Mouse (Mus musculus) heart, postnatal 10 days (tissue): ENCODE results near the gene 1700029I15Rik. TPM values are rescaled to one million over a fixed set of nuclear protein-coding genes. Genes with fewer than 3 reads are reported as not detected.

Experiments
- DNase-seq, 2 experiments: peaks; one replicate each; pipeline ENCODE4 v3.0.0; 2021
- intact Hi-C: fragments of 180-260 bp; cut with DNase I; formaldehyde crosslinking; loops from one replicate; pipeline ENCODE4 v1.15.1; 2025
- total RNA-seq, 2 experiments: library from RNA; stranded (reverse); gene quantifications; 2 replicates each; pipeline ENCODE4 v1.2.3; 2021

The 1700029I15Rik gene
- total RNA-seq, 2 experiments from 2014 or later: 2.0 to 2.1 TPM

DNA sequence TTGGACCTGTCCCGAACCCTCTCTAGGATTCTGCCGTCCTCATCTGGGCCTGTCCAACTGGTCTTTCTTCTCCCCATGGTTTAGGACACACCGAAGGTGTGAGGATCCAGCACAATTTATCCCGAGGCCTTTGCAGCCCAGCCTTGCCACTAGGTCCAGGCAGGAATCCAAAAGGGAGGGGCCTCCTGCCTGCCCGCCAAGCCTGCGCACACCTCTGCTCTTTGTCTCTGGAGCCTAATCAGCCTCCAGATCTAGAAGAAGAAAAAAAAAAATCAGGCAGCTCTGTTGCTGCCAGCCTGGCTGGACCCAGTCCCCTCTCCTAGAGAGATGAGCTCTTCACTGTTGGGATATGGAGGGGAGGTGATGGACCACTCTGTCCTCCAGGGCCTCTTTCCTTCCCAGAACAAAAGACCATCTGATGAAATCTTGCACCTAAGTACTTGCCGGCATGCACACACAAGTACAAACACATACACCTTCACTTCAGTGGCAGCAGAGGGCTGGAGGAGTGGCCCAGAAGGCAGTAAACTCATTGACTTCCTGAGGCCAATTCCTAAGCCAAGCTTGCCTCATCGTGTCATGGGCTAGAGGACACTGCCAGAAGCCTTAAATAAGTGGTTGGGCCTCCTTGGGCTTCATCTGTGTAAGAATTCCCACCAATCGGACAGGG, 9.4 kb upstream of the 1700029I15Rik start:
- intact Hi-C loops: no loop called here
- DNase-seq: no peak

DNA sequence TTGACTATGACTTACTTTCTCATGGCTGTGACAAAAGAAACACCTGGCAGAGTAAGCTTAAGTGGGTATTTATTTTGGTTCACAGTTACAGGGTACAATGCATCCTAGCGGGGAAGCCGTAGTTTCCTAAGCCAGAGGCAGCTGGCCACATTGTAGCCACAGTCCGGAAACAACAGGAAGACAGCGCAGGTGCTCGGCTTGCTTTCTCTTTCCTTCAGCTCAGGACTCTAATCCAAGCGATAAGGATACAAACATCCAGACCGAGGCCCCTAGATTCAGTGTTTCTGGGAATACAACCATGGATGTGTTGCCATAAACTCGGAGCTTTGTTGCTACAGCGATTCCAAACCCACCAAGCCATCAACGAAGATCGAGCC, 8.9 kb upstream of the 1700029I15Rik start:
- no peak for DNase-seq
- intact Hi-C loops: no loop called here

GRCm38 (mm10) chr2:92374514-92374913, 7.8 kb upstream of the 1700029I15Rik start, which contains the start of the genes Pex16 and Large2:
Pex16 (plus strand) TSS chr2:92374676.
Large2 (minus strand) TSS chr2:92374869.
- intact Hi-C loops: loop anchor here (2.0 kb wide), 1 partner anchor 62 kb away; no protein-coding TSS in a partner anchor
- DNase-seq: peak; percentile 39 to 53

GRCm38 (mm10) chr2:92375099-92375623, 7.2 kb upstream of the 1700029I15Rik start:
- intact Hi-C loops: loop anchor here (2.0 to 5.0 kb wide), 2 partner anchors 47 to 62 kb away; no protein-coding TSS in a partner anchor
- DNase-seq: peak; percentile 97

DNA sequence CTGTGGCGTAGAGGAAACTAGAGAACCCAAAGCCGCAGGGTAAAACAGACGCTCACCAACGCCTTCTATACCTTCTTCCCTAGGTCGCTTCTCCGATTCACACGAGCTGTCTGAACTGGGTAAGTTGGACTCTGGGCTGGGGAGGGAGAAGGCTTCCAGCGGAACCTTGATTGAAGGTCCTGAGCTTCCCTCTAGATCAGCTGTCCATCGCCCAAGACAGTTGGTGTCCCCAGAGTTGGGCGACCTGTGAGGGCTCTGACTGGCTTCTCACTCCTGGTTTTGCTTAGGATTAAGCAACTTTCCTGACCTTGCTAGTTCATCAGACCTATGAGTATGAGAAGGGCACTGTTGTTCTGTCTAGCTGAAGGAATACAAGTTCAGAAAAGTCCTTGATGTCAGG, 6.5 kb upstream of the 1700029I15Rik start:
- no peak for DNase-seq
- intact Hi-C loops: loop anchor here (2.0 to 5.0 kb wide), 2 partner anchors 47 to 61 kb away; no protein-coding TSS in a partner anchor

DNA sequence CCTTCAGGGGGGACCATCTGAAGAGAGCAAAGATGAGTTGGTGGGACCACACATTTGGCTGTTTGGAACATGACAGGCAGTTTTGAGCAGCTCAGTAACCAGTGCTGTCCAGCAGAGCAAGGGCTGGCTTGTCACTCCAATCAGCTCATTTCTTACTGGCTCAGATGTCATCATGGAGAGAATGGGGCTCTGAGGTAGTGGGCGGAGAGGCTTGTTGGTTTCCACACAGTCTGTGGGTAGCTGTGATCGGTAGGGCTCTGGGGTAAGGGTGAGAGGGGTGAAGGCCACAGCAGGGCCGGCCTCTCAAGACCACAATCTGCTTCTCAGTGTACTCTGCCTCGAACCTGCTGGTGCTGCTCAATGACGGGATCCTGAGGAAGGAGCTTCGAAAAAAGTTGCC, 6.0 kb upstream of the 1700029I15Rik start:
- intact Hi-C loops: loop anchor here (5.0 kb wide), 1 partner anchor 46 kb away; no protein-coding TSS in a partner anchor
- no peak for DNase-seq

DNA sequence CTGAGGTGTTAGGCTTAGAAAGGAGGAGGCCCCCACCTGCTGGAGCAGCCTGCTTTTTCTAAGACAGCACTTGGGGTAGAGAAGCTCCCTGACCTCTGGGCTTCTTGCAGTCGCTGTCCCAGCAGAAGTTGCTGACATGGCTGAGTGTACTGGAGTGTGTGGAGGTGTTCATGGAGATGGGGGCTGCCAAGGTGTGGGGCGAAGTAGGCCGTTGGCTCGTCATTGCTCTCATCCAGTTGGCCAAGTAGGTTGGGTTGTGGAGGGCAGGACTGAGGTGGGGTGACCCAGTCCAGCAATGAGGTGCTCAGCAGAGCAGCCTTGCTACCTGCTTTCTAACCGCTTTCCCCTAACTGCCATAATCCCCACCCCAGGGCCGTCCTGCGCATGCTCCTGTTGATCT, 5.0 kb upstream of the 1700029I15Rik start:
- no peak for DNase-seq
- intact Hi-C loops: loop anchor here (5.0 kb wide), 1 partner anchor 45 kb away; no protein-coding TSS in a partner anchor

DNA sequence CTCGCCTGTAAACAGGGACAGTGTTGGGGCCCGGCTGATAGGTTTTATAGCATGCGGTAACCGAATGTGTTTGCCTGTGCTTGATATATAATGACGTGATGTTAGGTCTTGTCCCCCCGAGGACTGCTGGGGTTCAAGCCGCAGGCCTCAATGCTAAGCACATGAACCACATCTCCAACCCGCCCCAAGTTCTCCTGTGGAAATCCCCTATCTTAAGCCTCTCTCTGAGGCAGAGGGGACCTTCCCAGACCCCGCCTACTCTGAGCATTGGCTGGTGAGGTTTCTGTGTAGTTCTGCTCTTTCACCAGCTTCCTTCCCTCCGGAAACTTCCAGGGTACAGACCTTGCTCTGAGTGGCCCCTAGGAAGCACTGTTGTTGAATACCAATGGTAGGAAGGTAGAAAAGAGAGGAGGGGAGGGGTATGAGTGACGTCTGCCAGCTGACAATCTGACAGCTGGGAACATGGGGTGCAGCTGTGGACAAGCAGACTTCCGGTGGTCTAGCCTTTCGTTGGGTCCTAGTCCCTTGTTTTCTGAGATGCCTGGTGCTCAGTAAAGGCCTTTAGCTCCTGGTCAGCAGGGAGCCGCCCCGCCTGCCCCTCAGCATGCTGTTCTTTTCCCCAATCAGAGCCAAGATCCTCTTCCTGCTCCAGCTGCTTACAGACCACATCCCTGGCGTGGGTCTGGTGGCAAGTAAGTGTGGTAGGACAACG, 2.4 kb upstream of the 1700029I15Rik start:
- no peak for DNase-seq
- intact Hi-C loops: loop anchor here (5.0 kb wide), 1 partner anchor 42 kb away; no protein-coding TSS in a partner anchor

DNA sequence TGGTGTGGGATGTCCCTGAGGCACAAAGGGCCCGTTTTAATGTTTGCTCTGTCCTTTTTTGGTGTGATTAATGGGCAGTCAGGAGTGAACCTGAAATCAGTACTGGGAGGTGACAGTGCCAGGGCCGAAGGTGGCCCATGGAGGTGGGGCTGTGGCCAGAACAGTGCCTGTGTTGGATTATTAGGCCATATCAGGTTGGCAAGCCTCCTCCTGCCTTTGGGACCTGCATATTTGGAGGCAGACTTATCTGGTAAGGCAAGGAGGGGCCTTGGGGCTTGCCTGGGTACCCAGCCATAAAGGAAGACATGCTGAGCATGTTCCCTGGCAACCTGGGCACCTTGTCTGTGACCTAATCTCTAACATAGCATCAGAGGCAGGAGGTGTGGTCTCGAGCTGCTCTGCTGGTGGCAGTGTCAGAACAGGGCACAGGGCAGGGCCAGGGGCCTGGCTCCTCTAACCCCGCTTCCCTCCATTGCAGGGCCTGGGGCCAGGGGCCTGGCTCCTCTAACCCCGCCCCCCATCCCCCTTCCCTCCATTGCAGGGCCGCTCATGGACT, 1.8 kb upstream of the 1700029I15Rik start:
- intact Hi-C loops: no loop called here
- no peak for DNase-seq

- intact Hi-C loops: no loop called here
- DNase-seq: no peak
Measured at GRCm38 (mm10) chr2:92381161-92381560, 1.2 kb upstream of the 1700029I15Rik start.

- intact Hi-C loops: no loop called here
Measured at GRCm38 (mm10) chr2:92382759-92383158, 421 bp downstream of the 1700029I15Rik start.

GRCm38 (mm10) chr2:92384101-92384500, 1.8 kb downstream of the 1700029I15Rik start:
- no peak for DNase-seq
- intact Hi-C loops: no loop called here

More at GRCm38 (mm10) chr2:92382759-92383158, 421 bp downstream of the 1700029I15Rik start:
- no peak for DNase-seq

- no peak for DNase-seq
- intact Hi-C loops: no loop called here
Measured at GRCm38 (mm10) chr2:92385113-92386051, 3.0 kb downstream of the 1700029I15Rik start.

- DNase-seq: no peak
- intact Hi-C loops: no loop called here
Measured at GRCm38 (mm10) chr2:92386821-92387570, 4.7 kb downstream of the 1700029I15Rik start.

DNA sequence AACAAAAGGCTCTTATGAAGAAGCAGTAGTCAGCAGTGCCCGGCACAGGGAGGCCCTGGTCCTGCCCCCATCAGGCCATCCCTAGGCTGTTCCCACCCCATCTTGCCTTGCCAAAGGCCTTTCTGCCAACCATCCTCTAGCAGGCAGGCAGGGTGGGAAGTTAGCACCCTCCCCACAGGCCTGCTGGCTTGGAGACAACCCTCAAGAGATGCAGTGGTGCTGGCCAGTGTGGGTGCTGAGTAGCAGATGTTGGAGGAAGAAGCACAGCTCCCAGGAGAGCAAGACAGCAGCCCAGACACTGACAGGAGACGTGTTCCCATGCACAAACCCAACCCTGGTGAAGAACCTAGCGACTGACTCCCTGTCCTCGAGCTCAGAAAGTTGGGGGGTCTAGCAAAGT, 5.3 kb downstream of the 1700029I15Rik start:
- intact Hi-C loops: no loop called here
- DNase-seq: no peak

DNA sequence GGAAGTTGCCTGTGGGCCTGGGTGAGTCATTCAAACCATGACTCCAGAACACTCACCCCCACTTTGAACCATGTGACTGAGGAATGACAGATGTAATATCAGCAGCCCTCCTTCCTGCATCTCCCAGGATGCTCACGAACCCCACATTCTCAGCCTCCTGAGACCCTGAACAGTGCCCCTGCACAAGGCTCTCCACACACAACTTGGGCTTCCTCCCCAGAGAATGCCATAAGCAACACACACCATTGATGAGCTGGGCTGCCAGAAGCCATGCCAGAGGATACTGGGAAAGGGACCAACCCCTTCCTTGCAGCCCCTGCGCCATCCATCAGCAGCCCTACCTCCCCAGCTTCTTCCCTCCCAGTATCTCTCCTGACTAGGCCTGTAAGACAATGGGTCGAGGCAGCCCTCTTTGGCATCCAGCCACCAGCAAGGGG, 5.8 kb downstream of the 1700029I15Rik start:
- intact Hi-C loops: no loop called here
- DNase-seq: no peak

DNA sequence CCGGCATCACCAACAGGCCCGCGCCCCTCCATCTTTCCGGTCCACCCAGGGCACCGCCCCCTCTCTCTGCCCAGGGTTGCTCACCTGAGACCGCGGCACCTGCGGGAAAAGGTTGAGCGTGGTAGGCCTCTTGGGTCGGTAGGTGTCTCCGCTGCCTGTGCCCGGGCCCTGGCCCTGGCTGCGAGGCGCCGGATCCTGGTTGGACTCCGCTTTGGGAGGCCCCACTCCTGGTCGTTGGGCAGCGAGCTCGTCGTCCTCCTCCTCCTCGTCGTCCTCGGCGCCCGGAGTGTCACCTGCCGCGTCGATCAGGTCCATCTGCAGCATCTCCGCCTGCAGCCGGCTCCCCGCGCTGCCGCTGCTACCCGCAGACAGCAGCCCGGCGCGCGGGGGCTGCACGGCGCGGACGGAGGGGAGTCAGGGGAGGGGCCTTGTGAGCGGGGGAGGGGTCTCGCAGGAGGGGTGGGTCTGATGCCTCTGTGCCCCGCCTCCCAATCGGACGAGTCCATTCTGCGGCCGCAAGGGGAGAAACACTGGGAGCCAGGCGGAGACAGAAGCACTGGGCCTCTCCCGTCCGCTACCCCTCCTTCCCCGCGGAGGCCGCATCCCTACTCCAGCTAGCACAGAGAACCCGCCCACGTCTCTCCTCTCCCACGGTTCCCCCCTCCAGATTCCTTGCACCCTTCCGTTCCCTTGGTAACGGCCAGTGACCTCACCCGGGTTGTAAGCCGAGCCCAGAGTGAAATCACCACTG, 6.7 kb downstream of the 1700029I15Rik start:
- peak; percentile 86 to 88 for DNase-seq
- intact Hi-C loops: no loop called here

DNA sequence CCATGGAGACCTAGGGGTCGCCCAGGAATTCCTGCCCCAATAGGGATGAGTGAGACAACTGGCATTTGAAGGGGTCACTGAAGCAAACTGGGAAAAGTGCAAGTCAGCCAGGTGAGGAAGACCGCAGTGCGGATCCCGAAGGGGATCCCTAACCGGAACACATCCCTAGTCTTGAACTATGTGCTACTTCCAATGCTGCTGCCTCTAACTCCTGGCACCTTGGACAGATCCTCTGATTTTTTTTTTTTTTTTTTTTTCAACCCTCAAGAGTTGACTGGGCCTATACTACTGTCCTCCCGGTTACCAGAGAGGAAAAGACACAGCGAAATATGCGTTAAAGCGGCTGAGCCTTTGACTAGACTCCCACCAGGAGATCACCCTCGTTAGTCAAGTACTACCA, 7.3 kb downstream of the 1700029I15Rik start:
- DNase-seq: no peak
- intact Hi-C loops: loop anchor here (5.0 kb wide), 1 partner anchor 43 kb away; the partner anchor contains the start of gene Cry2
